Mouse (Mus musculus) embryonic facial prominence, embryonic 14.5 days (tissue): Measurements from ENCODE around the gene Rab3a. TPM values are rescaled to one million over a fixed set of nuclear protein-coding genes. Genes with fewer than 3 reads are reported as not detected.
A peak's percentile ranks its signal among the peaks of the same experiment; 100 is the strongest.

Experiments
- ATAC-seq: fragments of 200-750 bp; cut with Nextera tagmentation; 2 replicates; pipeline ENCODE4 v1.8.0; 2017; ENCODE audit warnings: low read depth, moderate number of reproducible peaks, moderate TSS enrichment
- DNase-seq: peaks from one replicate; pipeline ENCODE4 v3.0.0-alpha.2; 2015; ENCODE audit warnings: low spot score
- H3K27ac ChIP-seq: fragments of 300-500 bp; sonication (generic); replicated peaks from 2 replicates; pipeline ENCODE4 v1.5.1; 2014; ENCODE audit warnings: low read depth, mild to moderate bottlenecking, low read length, moderate library complexity
- H3K27me3 ChIP-seq: fragments of 300-500 bp; sonication (generic); replicated peaks from 2 replicates; pipeline ENCODE4 v1.6.1; 2014; ENCODE audit warnings: low read length; ENCODE audit not compliant: control insufficient read depth, insufficient read depth
- H3K36me3 ChIP-seq: fragments of 300-500 bp; sonication (generic); 2 replicates; pipeline ENCODE4 v1.6.1; 2014; ENCODE audit warnings: low read length, mixed read lengths; ENCODE audit not compliant: control insufficient read depth, insufficient read depth
- H3K4me1 ChIP-seq: fragments of 300-500 bp; sonication (generic); 2 replicates; pipeline ENCODE4 v1.6.1; 2014; ENCODE audit warnings: antibody characterized with exemption, low read length; ENCODE audit not compliant: control insufficient read depth, insufficient read depth
- H3K4me2 ChIP-seq: fragments of 300-500 bp; sonication (generic); 2 replicates; pipeline ENCODE4 v1.6.1; 2014; ENCODE audit warnings: low read depth, mild to moderate bottlenecking, low read length, moderate library complexity, mixed read lengths
- H3K4me3 ChIP-seq: fragments of 300-500 bp; sonication (generic); 2 replicates; pipeline ENCODE4 v1.5.1; 2014; ENCODE audit warnings: low read depth, mild to moderate bottlenecking, low read length
- H3K9ac ChIP-seq: fragments of 300-500 bp; sonication (generic); 2 replicates; pipeline ENCODE4 v1.6.1; 2014; ENCODE audit warnings: low read depth, mild to moderate bottlenecking, low read length, moderate library complexity, mixed read lengths
- H3K9me3 ChIP-seq: fragments of 300-500 bp; sonication (generic); 2 replicates; pipeline ENCODE4 v1.6.1; 2016; ENCODE audit warnings: low read length; ENCODE audit not compliant: control insufficient read depth
- WGBS: fragments of 180-500 bp; shearing (Covaris S2); extraction: QIAGEN DNeasy Blood & Tissue Kit; methylation state at CpG from one replicate; pipeline ENCODE4 v1.1.7; 2014; 5-methylcytosine and 5-hydroxymethylcytosine counted together
- polyA plus RNA-seq: library from polyadenylated mRNA; unstranded; fragments of >200 nt; fragmentation: Nextera tagmentation; extraction: Ambion mirVana; gene quantifications from 2 replicates; pipeline ENCODE4 v1.2.1, GENCODE M21; 2014

Gene Rab3a
- polyA plus RNA-seq, 1 experiment from 2014 or later, result 39.0 TPM

- Histone ChIP-seq H3K4me3 (no peak within 1 kb of the TSS), H3K36me3 (no peaks in the 10 kb centered on the region), H3K9ac (0 out of 2 replicates have a peak within 1 kb of the TSS, but pooled peaks have one; percentile 25), H3K27me3 (no peaks in the 10 kb centered on the region), H3K4me2 (no peak within 1 kb of the TSS), H3K27ac (no peak within 1 kb of the TSS), H3K9me3 (no peaks in the 10 kb centered on the region), H3K4me1 (no peaks in the 10 kb centered on the region)
- ATAC-seq (peak; percentile 32; the same call in 1 of the 2 replicates), DNase-seq (peak; percentile 19)
- 4% methylated on average over 11 of the region's 19 CpGs for WGBS
Observed at GRCm38 (mm10) chr8:70718297-70718696, 36.2 kb upstream of the Rab3a start, which contains the start of gene Gm3336. Gene Gm3336, plus strand, starts transcription at chr8:70718543.

GRCm38 (mm10) chr8:70719796-70720270, 34.6 kb upstream of the Rab3a start:
- ATAC-seq (no peak), DNase-seq (no peak)
- no peaks in the 10 kb centered on the region for H3K36me3 ChIP-seq
- no peak overlapping the region for H3K9ac ChIP-seq
- H3K4me3 ChIP-seq, result no peak overlapping the region
- H3K4me2 ChIP-seq, result no peak overlapping the region
- no peaks in the 10 kb centered on the region for H3K27me3 ChIP-seq
- H3K9me3 ChIP-seq, result no peaks in the 10 kb centered on the region
- H3K27ac ChIP-seq, result no peak overlapping the region
- no peaks in the 10 kb centered on the region for H3K4me1 ChIP-seq
- WGBS, result 56% methylated on average over 9 of the region's 9 CpGs

GRCm38 (mm10) chr8:70720739-70721138, 33.7 kb upstream of the Rab3a start:
- Histone ChIP-seq H3K4me1 (no peaks in the 10 kb centered on the region), H3K36me3 (no peaks in the 10 kb centered on the region), H3K4me2 (no peak overlapping the region), H3K4me3 (no peak overlapping the region), H3K27me3 (no peaks in the 10 kb centered on the region), H3K9ac (peak overlapping the region; percentile 21; the same call in 1 of the 2 replicates), H3K27ac (no peak overlapping the region), H3K9me3 (no peaks in the 10 kb centered on the region)
- peak; percentile 50; the same call in 1 of the 2 replicates for ATAC-seq
- peak; percentile 62 for DNase-seq
- WGBS, result 4% methylated on average over 3 of the region's 3 CpGs

GRCm38 (mm10) chr8:70721601-70722000, 32.9 kb upstream of the Rab3a start:
- H3K36me3 ChIP-seq, result no peaks in the 10 kb centered on the region
- H3K27ac ChIP-seq, result no peak overlapping the region
- ATAC-seq (no peak), DNase-seq (no peak)
- no peak overlapping the region for H3K4me2 ChIP-seq
- no peak overlapping the region for H3K4me3 ChIP-seq
- H3K27me3 ChIP-seq, result peaks cover 3% of the 10 kb centered on the region
- no peaks in the 10 kb centered on the region for H3K9me3 ChIP-seq
- 78% methylated on average over 8 of the region's 8 CpGs for whole genome bisulfite sequencing
- H3K9ac ChIP-seq, result no peak overlapping the region
- no peaks in the 10 kb centered on the region for H3K4me1 ChIP-seq

- 53% methylated on average over 7 of the region's 7 CpGs for WGBS
- Histone ChIP-seq H3K27ac (no peak within 1 kb of the TSS), H3K4me3 (no peak within 1 kb of the TSS), H3K4me1 (no peaks in the 10 kb centered on the region), H3K4me2 (no peak within 1 kb of the TSS), H3K9ac (no peak within 1 kb of the TSS), H3K36me3 (no peaks in the 10 kb centered on the region), H3K27me3 (peaks cover 16% of the 10 kb centered on the region), H3K9me3 (no peaks in the 10 kb centered on the region)
- ATAC-seq, result no peak
- DNase-seq, result no peak
Observed at GRCm38 (mm10) chr8:70723486-70724210, 30.8 kb upstream of the Rab3a start, which contains the start of gene Pde4c. Gene Pde4c, plus strand, starts transcription at chr8:70723720.

GRCm38 (mm10) chr8:70724216-70724615, 30.3 kb upstream of the Rab3a start:
- DNase-seq (no peak), ATAC-seq (no peak)
- H3K9me3 ChIP-seq, result no peaks in the 10 kb centered on the region
- H3K4me2 ChIP-seq, result no peak overlapping the region
- no peaks in the 10 kb centered on the region for H3K4me1 ChIP-seq
- WGBS, result 67% methylated on average over 12 of the region's 12 CpGs
- H3K27me3 ChIP-seq, result peaks cover 22% of the 10 kb centered on the region
- no peak overlapping the region for H3K27ac ChIP-seq
- no peak overlapping the region for H3K4me3 ChIP-seq
- no peak overlapping the region for H3K9ac ChIP-seq
- H3K36me3 ChIP-seq, result no peaks in the 10 kb centered on the region

- no peak overlapping the region for H3K4me3 ChIP-seq
Observed at GRCm38 (mm10) chr8:70725792-70726447, 28.6 kb upstream of the Rab3a start.

GRCm38 (mm10) chr8:70726721-70727120, 27.8 kb upstream of the Rab3a start:
- H3K27me3 ChIP-seq, result peaks cover 41% of the 10 kb centered on the region
- H3K27ac ChIP-seq, result no peak overlapping the region
- no peaks in the 10 kb centered on the region for H3K9me3 ChIP-seq
- H3K4me3 ChIP-seq, result no peak overlapping the region
- ATAC-seq (no peak), DNase-seq (no peak)
- H3K4me2 ChIP-seq, result no peak overlapping the region
- H3K9ac ChIP-seq, result no peak overlapping the region
- H3K36me3 ChIP-seq, result no peaks in the 10 kb centered on the region
- 44% methylated on average over 11 of the region's 11 CpGs for WGBS
- no peaks in the 10 kb centered on the region for H3K4me1 ChIP-seq

More at GRCm38 (mm10) chr8:70725792-70726447, 28.6 kb upstream of the Rab3a start:
- DNase-seq (no peak), ATAC-seq (no peak)
- Histone ChIP-seq H3K9ac (no peak overlapping the region), H3K4me1 (no peaks in the 10 kb centered on the region), H3K27ac (no peak overlapping the region), H3K9me3 (no peaks in the 10 kb centered on the region), H3K4me2 (no peak overlapping the region), H3K36me3 (no peaks in the 10 kb centered on the region), H3K27me3 (peaks cover 39% of the 10 kb centered on the region)
- 23% methylated on average over 14 of the region's 14 CpGs for WGBS
